Mouse (Mus musculus) thymus, adult 2 months (tissue): ENCODE data around the gene Trmt61a.
A peak's percentile ranks its signal among the peaks of the same experiment; 100 is the strongest.

Source experiments
- CTCF ChIP-seq: fragments of 200-500 bp; IDR thresholded peaks from 2 replicates; pipeline ENCODE4 v1.5.1; 2012; ENCODE audit warnings: mild to moderate bottlenecking, control low read depth, low read length, moderate library complexity, borderline replicate concordance; ENCODE audit not compliant: control insufficient read depth, poor library complexity, insufficient read depth; ENCODE audit errors: extremely low read depth
- POLR2A ChIP-seq: fragments of 200-500 bp; IDR thresholded peaks from 2 replicates; pipeline ENCODE4 v1.6.1; 2012; ENCODE audit warnings: mild to moderate bottlenecking, low read length, control low read depth, moderate library complexity; ENCODE audit not compliant: control insufficient read depth, poor library complexity, insufficient read depth; ENCODE audit errors: extremely low read depth

GRCm38 (mm10) chr12:111668457-111668912, 9.4 kb upstream of the Trmt61a start:
- peak; percentile 84 for TF ChIP-seq CTCF
- 0 out of 2 replicates have a peak, but pooled peaks have one; percentile 16 for TF ChIP-seq POLR2A
